Comparison of ENCODE assay signal across 15 mouse cellular contexts in the genomic region with DNA sequence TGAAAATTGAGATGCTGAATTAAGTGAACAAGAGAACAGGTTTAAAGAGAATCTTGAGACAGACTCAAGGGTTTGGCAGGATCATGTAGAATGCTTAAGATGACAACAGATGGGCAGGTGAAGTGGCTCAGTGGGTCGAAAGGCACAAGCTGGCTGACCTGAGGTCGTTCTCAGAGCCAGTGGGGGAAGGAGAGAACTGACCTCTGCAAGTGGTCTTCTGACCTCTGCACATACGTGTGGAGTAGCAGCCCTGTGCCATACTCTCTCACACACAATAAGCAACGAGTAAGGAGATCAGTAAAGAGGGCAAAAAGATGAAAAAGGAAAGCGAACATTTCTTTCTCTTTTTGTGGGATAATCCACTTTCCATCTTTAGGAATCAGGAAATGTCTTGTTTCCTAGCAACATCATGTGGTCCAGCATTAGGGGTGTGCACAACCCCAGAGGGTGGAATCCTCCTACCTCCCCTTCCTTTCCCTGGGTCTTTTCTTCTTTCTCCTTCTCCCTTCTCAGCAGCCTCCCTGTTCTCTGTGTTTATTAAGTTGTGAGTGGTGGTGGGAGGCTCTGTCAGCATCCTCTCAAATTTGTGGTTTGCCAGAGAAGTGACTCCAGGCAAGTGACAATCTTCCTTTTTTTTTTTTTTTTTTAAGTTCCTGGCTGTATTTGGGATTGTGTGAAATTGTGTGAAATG.
A peak's percentile ranks its signal among the peaks of the same experiment; 100 is the strongest.
DNase-seq lines count a peak whose midpoint lies in the region; ATAC-seq and TF ChIP-seq lines count a peak whose summit lies in the region.
"Had no signal": no experiment of that assay in that cellular context is flagged by ENCODE, and none has a peak within 500 bp of the region (broad histone marks: within the 10 kb centered on the region; RNA-seq: fewer than 3 reads in every experiment).

No protein-coding gene starts in this region.

- no peaks in the 10 kb centered on the region for H3K9me3 ChIP-seq in forebrain, embryonic 12.5 days
- no peaks in the 10 kb centered on the region for H3K9me3 ChIP-seq in hindbrain, embryonic 15.5 days
- no peaks in the 10 kb centered on the region for H3K9me3 ChIP-seq in midbrain, postnatal 0 days (ENCODE audit: low read length)
- H3K9me3 ChIP-seq in kidney, embryonic 14.5 days (ENCODE audit: control insufficient read depth, low read length) = no peaks in the 10 kb centered on the region

- H3K4me1 ChIP-seq in forebrain, embryonic 12.5 days = peaks cover 26% of the 10 kb centered on the region
- peaks cover 13% of the 10 kb centered on the region; the same call in 1 of the 2 replicates for H3K4me1 ChIP-seq in hindbrain, embryonic 15.5 days (replicated peaks)
- H3K4me1 ChIP-seq in midbrain, postnatal 0 days (ENCODE audit: insufficient read depth, low read length) = peaks cover 3% of the 10 kb centered on the region; the same call in 1 of the 2 replicates
- no peaks in the 10 kb centered on the region for H3K4me1 ChIP-seq in kidney, embryonic 14.5 days (ENCODE audit: control insufficient read depth, insufficient read depth, low read length)

- TF ChIP-seq CTCF in left cerebral cortex, adult 2 months (IDR thresholded peaks at IDR 0.05) = no peak
- TF ChIP-seq CTCF in midbrain, postnatal 0 days (IDR thresholded peaks at IDR 0.05) = no peak

- intact Hi-C loops in left cerebral cortex, adult 2 months (cut with DNase I) = no loop called here

- no peak overlapping the region for H3K4me2 ChIP-seq in forebrain, embryonic 12.5 days
- no peak overlapping the region for H3K4me2 ChIP-seq in hindbrain, embryonic 15.5 days
- H3K4me2 ChIP-seq in midbrain, postnatal 0 days (ENCODE audit: low read depth, low read length, poor library complexity, severe bottlenecking) = no peak overlapping the region
- H3K4me2 ChIP-seq in kidney, embryonic 14.5 days (replicated peaks; ENCODE audit: low read depth, low read length) = no peak overlapping the region

- no peak overlapping the region for H3K9ac ChIP-seq in forebrain, embryonic 12.5 days
- no peak overlapping the region for H3K9ac ChIP-seq in hindbrain, embryonic 15.5 days
- H3K9ac ChIP-seq in midbrain, postnatal 0 days (replicated peaks; ENCODE audit: low read length, poor library complexity, severe bottlenecking) = no peak overlapping the region
- no peak overlapping the region for H3K9ac ChIP-seq in kidney, embryonic 14.5 days (ENCODE audit: low read depth, low read length)
- H3K9ac ChIP-seq: liver, postnatal 0 days had no signal

- peak; percentile 70; the same call in 1 of the 2 replicates for ATAC-seq in forebrain, embryonic 12.5 days (ENCODE audit: low FRiP score)
- ATAC-seq in hindbrain, embryonic 15.5 days (ENCODE audit: low FRiP score, low read depth) = no peak
- ATAC-seq in midbrain, postnatal 0 days (ENCODE audit: low FRiP score) = 0 out of 2 replicates have a peak, but pooled peaks have one; percentile 58
- no peak for ATAC-seq in kidney, embryonic 14.5 days (ENCODE audit: low FRiP score, low TSS enrichment)
- ATAC-seq: CD4-positive, CD25-positive, alpha-beta regulatory T cell, adult 4 months; liver, postnatal 0 days had no signal

- no peak overlapping the region for H3K4me3 ChIP-seq in left cerebral cortex, adult 2 months
- no peak overlapping the region for H3K4me3 ChIP-seq in forebrain, embryonic 12.5 days (replicated peaks)
- H3K4me3 ChIP-seq in hindbrain, embryonic 15.5 days = no peak overlapping the region
- H3K4me3 ChIP-seq in midbrain, postnatal 0 days (ENCODE audit: low read depth, low read length) = no peak overlapping the region
- no peak overlapping the region for H3K4me3 ChIP-seq in kidney, embryonic 14.5 days (ENCODE audit: low read length)

- H3K27ac ChIP-seq in left cerebral cortex, adult 2 months = peak overlapping the region; percentile 58
- peak overlapping the region; percentile 48; the same call in 1 of the 2 replicates for H3K27ac ChIP-seq in forebrain, embryonic 12.5 days
- peak overlapping the region; percentile 13; the same call in 1 of the 2 replicates for H3K27ac ChIP-seq in hindbrain, embryonic 15.5 days (replicated peaks)
- peak overlapping the region; percentile 57 for H3K27ac ChIP-seq in midbrain, postnatal 0 days (ENCODE audit: low read depth, low read length)
- H3K27ac ChIP-seq in kidney, embryonic 14.5 days (ENCODE audit: low read depth, low read length) = no peak overlapping the region

- no peaks in the 10 kb centered on the region for H3K36me3 ChIP-seq in forebrain, embryonic 12.5 days (replicated peaks)
- no peaks in the 10 kb centered on the region for H3K36me3 ChIP-seq in hindbrain, embryonic 15.5 days
- H3K36me3 ChIP-seq in midbrain, postnatal 0 days (ENCODE audit: insufficient read depth, low read length) = no peaks in the 10 kb centered on the region
- H3K36me3 ChIP-seq in kidney, embryonic 14.5 days (ENCODE audit: control insufficient read depth, insufficient read depth, low read length) = no peaks in the 10 kb centered on the region

- no peaks in the 10 kb centered on the region for H3K27me3 ChIP-seq in forebrain, embryonic 12.5 days
- H3K27me3 ChIP-seq in hindbrain, embryonic 15.5 days = no peaks in the 10 kb centered on the region
- H3K27me3 ChIP-seq in midbrain, postnatal 0 days (ENCODE audit: insufficient read depth, low read length) = no peaks in the 10 kb centered on the region
- no peaks in the 10 kb centered on the region for H3K27me3 ChIP-seq in kidney, embryonic 14.5 days (ENCODE audit: control insufficient read depth, insufficient read depth, low read length)

- no peak for DNase-seq in left cerebral cortex, adult 2 months (ENCODE audit: extremely low spot score in 1 of 2, low spot score in 2 of 2)
- no peak for DNase-seq in left cerebral cortex, adult 9 months (ENCODE audit: low spot score in 2 of 2)
- DNase-seq in midbrain, postnatal 0 days (ENCODE audit: low spot score) = no peak
- no peak for DNase-seq in thymus, postnatal 10 days (ENCODE audit: low spot score in 2 of 2)
- no peak for DNase-seq in thymus, postnatal 36 days
- DNase-seq: adrenal gland, postnatal 25 days; cerebellum, postnatal 25 days; kidney, adult 9 months; liver, postnatal 0 days; lung, postnatal 4 days; retina, postnatal 1 day had no signal

- whole genome bisulfite sequencing in forebrain, embryonic 12.5 days = 21% methylated on average over 5 of the region's 5 CpGs
- WGBS in hindbrain, embryonic 15.5 days = 21% methylated on average over 5 of the region's 5 CpGs
- 13% methylated on average over 5 of the region's 5 CpGs for WGBS in midbrain, postnatal 0 days
- WGBS in kidney, embryonic 14.5 days = 39% methylated on average over 5 of the region's 5 CpGs

Comparison
In these comparisons a context has a peak if more than half of its experiments do, and no peak if none do; other contexts are left out.
1. ATAC-seq: peak in forebrain, embryonic 12.5 days (single experiment) and midbrain, postnatal 0 days (single experiment); none in hindbrain, embryonic 15.5 days (single experiment) and kidney, embryonic 14.5 days (single experiment).